ENCODE assay signal across 23 mouse cellular contexts in genomic region chr2:29436376-29436775, GRCm38 (mm10).
A peak's percentile ranks its signal among the peaks of the same experiment; 100 is the strongest.
DNase-seq lines count a peak whose midpoint lies in the region; ATAC-seq and TF ChIP-seq lines count a peak whose summit lies in the region.
"Had no signal": no experiment of that assay in that cellular context is flagged by ENCODE, and none has a peak within 500 bp of the region (broad histone marks: within the 10 kb centered on the region; RNA-seq: fewer than 3 reads in every experiment).

No protein-coding gene starts in this region.

- 84% methylated on average over 6 of the region's 6 CpGs for WGBS in hindbrain, embryonic 13.5 days
- WGBS in hindbrain, postnatal 0 days, result 73% methylated on average over 6 of the region's 6 CpGs
- 12% methylated on average over 6 of the region's 6 CpGs for WGBS in cerebellum, adult 2 months

- DNase-seq in hindbrain, postnatal 0 days (ENCODE audit: low spot score), result no peak
- DNase-seq in cerebellum, adult 2 months, result peak; percentile 51 to 62
- DNase-seq in cerebellum, postnatal 10 days, result peak; percentile 49 to 55
- no peak for DNase-seq in gastrocnemius, adult 2 months
- DNase-seq in adrenal gland, postnatal 14 days, result no peak
- DNase-seq: adrenal gland, postnatal 36 days; B cell, adult 2 months; heart, adult 2 months; kidney, adult 2 months; kidney, postnatal 36 days; layer of hippocampus, postnatal 36 days; liver; lung, adult 2 months; midbrain, embryonic 14.5 days had no signal

- H3K36me3 ChIP-seq in hindbrain, embryonic 13.5 days, result no peaks in the 10 kb centered on the region
- no peaks in the 10 kb centered on the region for H3K36me3 ChIP-seq in hindbrain, postnatal 0 days (ENCODE audit: insufficient read depth, low read length)
- H3K36me3 ChIP-seq: heart, embryonic 12.5 days; hindbrain, embryonic 10.5 days; intestine, embryonic 15.5 days; stomach, embryonic 15.5 days had no signal

- no peaks in the 10 kb centered on the region for H3K9me3 ChIP-seq in hindbrain, embryonic 13.5 days
- no peaks in the 10 kb centered on the region for H3K9me3 ChIP-seq in hindbrain, postnatal 0 days (ENCODE audit: low read length)
- H3K9me3 ChIP-seq: heart, embryonic 12.5 days; hindbrain, embryonic 10.5 days; intestine, embryonic 15.5 days; stomach, embryonic 15.5 days had no signal

- no peak overlapping the region for H3K4me3 ChIP-seq in hindbrain, embryonic 13.5 days
- no peak overlapping the region for H3K4me3 ChIP-seq in hindbrain, postnatal 0 days (ENCODE audit: low read length)
- H3K4me3 ChIP-seq in cerebellum, adult 2 months (replicated peaks; ENCODE audit: insufficient read depth, low read depth, low read length), result no peak overlapping the region
- H3K4me3 ChIP-seq in gastrocnemius, adult 2 months, result no peak overlapping the region
- H3K4me3 ChIP-seq: erythroblast, embryonic 14.5 days; heart, adult 2 months; heart, embryonic 12.5 days; hindbrain, embryonic 10.5 days; intestine, embryonic 15.5 days; layer of hippocampus, adult 2 months; stomach, embryonic 15.5 days had no signal

- no peak overlapping the region for H3K4me2 ChIP-seq in hindbrain, embryonic 13.5 days
- H3K4me2 ChIP-seq in hindbrain, postnatal 0 days (ENCODE audit: low read depth, low read length), result no peak overlapping the region
- H3K4me2 ChIP-seq: heart, embryonic 12.5 days; intestine, embryonic 15.5 days; stomach, embryonic 15.5 days had no signal

- no peaks in the 10 kb centered on the region for H3K27me3 ChIP-seq in hindbrain, embryonic 13.5 days
- no peaks in the 10 kb centered on the region for H3K27me3 ChIP-seq in hindbrain, postnatal 0 days (ENCODE audit: insufficient read depth, low read length)
- no peaks in the 10 kb centered on the region for H3K27me3 ChIP-seq in cerebellum, adult 2 months (ENCODE audit: control insufficient read depth, insufficient read depth, low read length)
- H3K27me3 ChIP-seq: heart, embryonic 12.5 days; intestine, embryonic 15.5 days; stomach, embryonic 15.5 days had no signal

- no peak for TF ChIP-seq CTCF in hindbrain, postnatal 0 days (IDR thresholded peaks at IDR 0.05; ENCODE audit: low read depth)
- TF ChIP-seq CTCF in cerebellum, adult 2 months (IDR thresholded peaks at IDR 0.05; ENCODE audit: borderline replicate concordance, insufficient read depth, low read depth, low read length), result no peak
- TF ChIP-seq CTCF in gastrocnemius, adult 2 months (IDR thresholded peaks at IDR 0.05), result no peak

- 0 out of 2 replicates have a peak overlapping the region, but pooled peaks have one; percentile 29 for H3K9ac ChIP-seq in hindbrain, embryonic 13.5 days
- H3K9ac ChIP-seq in hindbrain, postnatal 0 days (replicated peaks; ENCODE audit: low read length), result no peak overlapping the region
- H3K9ac ChIP-seq: heart, embryonic 12.5 days; intestine, embryonic 15.5 days; liver, embryonic 14.5 days; stomach, embryonic 15.5 days had no signal

- TF ChIP-seq POLR2A in cerebellum, adult 2 months (IDR thresholded peaks at IDR 0.05; ENCODE audit: borderline replicate concordance, insufficient read depth, low read length), result no peak

- H3K27ac ChIP-seq in hindbrain, embryonic 13.5 days, result no peak overlapping the region
- no peak overlapping the region for H3K27ac ChIP-seq in hindbrain, postnatal 0 days
- H3K27ac ChIP-seq in cerebellum, adult 2 months (ENCODE audit: insufficient read depth, low read length), result no peak overlapping the region
- no peak overlapping the region for H3K27ac ChIP-seq in gastrocnemius, adult 2 months
- H3K27ac ChIP-seq: heart, adult 2 months; hindbrain, embryonic 10.5 days; intestine, embryonic 15.5 days; layer of hippocampus, adult 2 months; liver, embryonic 14.5 days; stomach, embryonic 15.5 days had no signal

- intact Hi-C loops in gastrocnemius, adult 2 months (cut with DNase I), result no loop called here

- H3K4me1 ChIP-seq in hindbrain, embryonic 13.5 days (replicated peaks), result peaks cover 38% of the 10 kb centered on the region
- H3K4me1 ChIP-seq in hindbrain, postnatal 0 days (ENCODE audit: insufficient read depth, low read length), result 0 out of 2 replicates have a peak, but pooled peaks cover 9% of the 10 kb centered on the region
- H3K4me1 ChIP-seq in cerebellum, adult 2 months (ENCODE audit: control insufficient read depth, insufficient read depth, low read length), result peaks cover 18% of the 10 kb centered on the region
- H3K4me1 ChIP-seq: intestine, embryonic 15.5 days had no signal

- ATAC-seq in hindbrain, embryonic 13.5 days (ENCODE audit: low FRiP score), result no peak
- ATAC-seq in hindbrain, postnatal 0 days, result no peak
- ATAC-seq: hindbrain, embryonic 16.5 days; intestine, embryonic 15.5 days had no signal

Comparison
In these comparisons a context has a peak if more than half of its experiments do, and no peak if none do; other contexts are left out.
1. DNase-seq: peak in cerebellum, adult 2 months (2 of 2) and cerebellum, postnatal 10 days (2 of 2); none in hindbrain, postnatal 0 days (single experiment), gastrocnemius, adult 2 months (single experiment) and adrenal gland, postnatal 14 days (single experiment).